Mouse (Mus musculus) gastrocnemius, adult 2 months (tissue): ENCODE measurements around the gene C2. TPM values are rescaled to one million over a fixed set of nuclear protein-coding genes. Genes with fewer than 3 reads are reported as not detected.
"Not testable (repeated sequence)": the region's sequence is repeated elsewhere in the genome, so short reads cannot be mapped to it uniquely, and the experiment has no call there.

Experiments used
- DNase-seq: peaks from one replicate; pipeline ENCODE4 v3.0.0; 2022
- H3K27ac ChIP-seq: fragments of 200-600 bp; 2 replicates; pipeline ENCODE4 v1.8.1; 2022; ENCODE audit warnings: mild to moderate bottlenecking
- H3K4me3 ChIP-seq: fragments of 200-600 bp; 2 replicates; pipeline ENCODE4 v1.8.1; 2022; ENCODE audit warnings: mild to moderate bottlenecking, moderate library complexity
- CTCF ChIP-seq: fragments of 200-600 bp; IDR thresholded peaks from 2 replicates; pipeline ENCODE4 v1.8.1; 2022; ENCODE audit warnings: antibody characterized with exemption, mild to moderate bottlenecking, moderate library complexity
- intact Hi-C: fragments of 180-260 bp; cut with DNase I; formaldehyde crosslinking; loops from one replicate; pipeline ENCODE4 v1.15.1; 2025
- microRNA-seq: library from miRNA; unstranded; fragments of <30 nt; microRNA quantifications from one replicate; pipeline ENCODE4 v1.2.0, GENCODE M21; 2021
- total RNA-seq, 2 experiments: library from RNA; stranded (reverse); gene quantifications; 2 replicates each; pipeline ENCODE4 v1.2.3; 2021

C2 gene
- total RNA-seq, 2 experiments from 2014 or later = 1.3 to 3.4 TPM

GRCm38 (mm10) chr17:34837464-34838324 is 60.4 kb downstream of the C2 start:
- intact Hi-C loops = loop anchor here (10.0 kb wide), 1 partner anchor 193 kb away; the partner anchor contains the start of genes Atf6b and Fkbpl
- no peak for TF ChIP-seq CTCF
- peak; percentile 37 for DNase-seq
- H3K4me3 ChIP-seq = peak overlapping the region; percentile 89
- peak overlapping the region; percentile 92 for H3K27ac ChIP-seq

- intact Hi-C loops = loop anchor here (10.0 kb wide), 1 partner anchor 192 kb away; the partner anchor contains the start of genes Atf6b and Fkbpl
- DNase-seq = peak; percentile 97
- peak within 1 kb of the TSS; percentile 89 for H3K4me3 ChIP-seq
- H3K27ac ChIP-seq = peak within 1 kb of the TSS; percentile 92
- TF ChIP-seq CTCF = no peak
Observed at GRCm38 (mm10) chr17:34836856-34837221, 61.2 kb downstream of the C2 start, which contains the start of the genes Stk19 and Dxo. Stk19 (minus strand) TSS chr17:34836945. Dxo (plus strand) TSS chr17:34837019.

- peak overlapping the region; percentile 92 for H3K27ac ChIP-seq
- peak overlapping the region; percentile 89 for H3K4me3 ChIP-seq
- no peak for DNase-seq
- TF ChIP-seq CTCF = no peak
- intact Hi-C loops = loop anchor here (10.0 kb wide), 1 partner anchor 192 kb away; the partner anchor contains the start of genes Atf6b and Fkbpl
Observed at GRCm38 (mm10) chr17:34836155-34836855, 61.8 kb downstream of the C2 start.

GRCm38 (mm10) chr17:34830776-34831175 is 67.3 kb downstream of the C2 start:
- not testable (repeated sequence) for H3K27ac ChIP-seq, DNase-seq, H3K4me3 ChIP-seq
- intact Hi-C loops = loop anchor here (10.0 kb wide), 1 partner anchor 186 kb away; the partner anchor contains the start of genes Atf6b and Fkbpl

- DNase-seq = no peak
- H3K4me3 ChIP-seq = no peak overlapping the region
- no peak for TF ChIP-seq CTCF
- intact Hi-C loops = no loop called here
- H3K27ac ChIP-seq = no peak overlapping the region
Observed at GRCm38 (mm10) chr17:34814818-34815370, 83.2 kb downstream of the C2 start.

GRCm38 (mm10) chr17:34813747-34814146 is 84.3 kb downstream of the C2 start:
- DNase-seq = peak; percentile 55
- H3K27ac ChIP-seq, H3K4me3 ChIP-seq, intact Hi-C loops: not testable (repeated sequence)
- peak; percentile 81 for TF ChIP-seq CTCF

Small RNAs within 50 kb of the gene (microRNA-seq; reads per million reads assigned to microRNA genes)
- gene Mir6970 (not detected), gene Mir6971 (not detected), gene Mir6972 (not detected)

Other genes starting within 250 kb of the C2 start
- 10 to 100 TPM; 30.7 to 41.6 TPM for gene Tnxb, start 227.7 kb downstream of the C2 start, total RNA-seq
- gene C4b, start 154.4 kb downstream of the C2 start, total RNA-seq = 1 to 10 TPM; 2.4 to 3.4 TPM
- gene Cyp21a1, start 93.7 kb downstream of the C2 start, total RNA-seq = not detected
- gene Stk19, start 61.3 kb downstream of the C2 start, total RNA-seq = 1 to 10 TPM; 7.3 to 7.7 TPM
- 10 to 100 TPM in 1 of 2 experiments, 1 to 10 TPM in 1; 10.0 to 11.4 TPM for gene Dxo, start 61.2 kb downstream of the C2 start, total RNA-seq
- 10 to 100 TPM; 19.0 to 24.6 TPM for gene Skiv2l, start 48.1 kb downstream of the C2 start, total RNA-seq
- gene Nelfe, start 47.9 kb downstream of the C2 start, total RNA-seq = 10 to 100 TPM in 1 of 2 experiments, 1 to 10 TPM in 1; 9.4 to 10.8 TPM
- gene Cfb, start 35.7 kb downstream of the C2 start, total RNA-seq = 1 to 10 TPM; 1.9 to 2.0 TPM
- 1 to 10 TPM; 5.2 to 8.3 TPM for gene Zbtb12, start 18.8 kb downstream of the C2 start, total RNA-seq
- gene Gm20547, start 16.2 kb downstream of the C2 start, total RNA-seq = not detected
- 10 to 100 TPM; 28.0 to 29.6 TPM for gene Ehmt2, start 204 bp upstream of the C2 start, total RNA-seq
- not detected for gene Slc44a4, start 16.2 kb upstream of the C2 start, total RNA-seq
- gene Neu1, start 33.0 kb upstream of the C2 start, total RNA-seq = 10 to 100 TPM; 10.5 to 12.0 TPM
- 10 to 100 TPM in 1 of 2 experiments, 1 to 10 TPM in 1; 3.9 to 13.0 TPM for gene Hspa1b, start 61.0 kb upstream of the C2 start, total RNA-seq
- gene Gm20481, start 71.6 kb upstream of the C2 start, total RNA-seq = not detected
- 10 to 100 TPM in 1 of 2 experiments, 1 to 10 TPM in 1; 6.8 to 14.1 TPM for gene Hspa1a, start 73.9 kb upstream of the C2 start, total RNA-seq
- gene Hspa1l, start 74.4 kb upstream of the C2 start, total RNA-seq = 10 to 100 TPM; 14.9 to 31.2 TPM
- gene Lsm2, start 83.6 kb upstream of the C2 start, total RNA-seq = 10 to 100 TPM; 15.2 to 17.0 TPM
- gene Vars, start 102.7 kb upstream of the C2 start, total RNA-seq = 10 to 100 TPM; 31.0 to 35.2 TPM
- 10 to 100 TPM in 1 of 2 experiments, 1 to 10 TPM in 1; 7.8 to 14.4 TPM for gene Vwa7, start 118.3 kb upstream of the C2 start, total RNA-seq
- gene Sapcd1, start 129.8 kb upstream of the C2 start, total RNA-seq = not detected
- not detected for gene Msh5, start 148.5 kb upstream of the C2 start, total RNA-seq
- 10 to 100 TPM in 1 of 2 experiments, 1 to 10 TPM in 1; 7.2 to 11.3 TPM for gene Clic1, start 151.7 kb upstream of the C2 start, total RNA-seq
- gene Ddah2, start 160.8 kb upstream of the C2 start, total RNA-seq = 1 to 10 TPM; 6.9 to 9.3 TPM
- gene Ly6g6c, start 167.1 kb upstream of the C2 start, total RNA-seq = not detected
- gene Mpig6b, start 167.9 kb upstream of the C2 start, total RNA-seq = not detected
- gene Ly6g6e, start 178.6 kb upstream of the C2 start, total RNA-seq = not detected
- gene Ly6g6d, start 179.8 kb upstream of the C2 start, total RNA-seq = 1 to 10 TPM in 1 of 2 experiments, under 1 TPM in 1; 0.50 to 1.9 TPM
- gene Ly6g6f, start 187.3 kb upstream of the C2 start, total RNA-seq = not detected
- gene Abhd16a, start 191.0 kb upstream of the C2 start, total RNA-seq = 10 to 100 TPM; 74.2 to 99.7 TPM
- not detected for gene Ly6g5c, start 210.0 kb upstream of the C2 start, total RNA-seq
- gene Ly6g5b, start 217.2 kb upstream of the C2 start, total RNA-seq = under 1 TPM in 1 of 2 experiments, not detected in 1; 0.36 TPM
- 1 to 10 TPM; 8.5 to 8.7 TPM for gene Gpank1, start 223.2 kb upstream of the C2 start, total RNA-seq
- 100 to 1,000 TPM; 186 to 187 TPM for gene Csnk2b, start 223.8 kb upstream of the C2 start, total RNA-seq
- gene D17H6S53E, start 228.1 kb upstream of the C2 start, total RNA-seq = 10 to 100 TPM; 13.6 to 24.6 TPM
- not detected for gene Apom, start 233.8 kb upstream of the C2 start, total RNA-seq
- gene Bag6, start 236.9 kb upstream of the C2 start, total RNA-seq = 100 to 1,000 TPM; 233 to 244 TPM